Mouse (Mus musculus): ENCODE data around the gene Taf1c.

Gene Taf1c

DNA sequence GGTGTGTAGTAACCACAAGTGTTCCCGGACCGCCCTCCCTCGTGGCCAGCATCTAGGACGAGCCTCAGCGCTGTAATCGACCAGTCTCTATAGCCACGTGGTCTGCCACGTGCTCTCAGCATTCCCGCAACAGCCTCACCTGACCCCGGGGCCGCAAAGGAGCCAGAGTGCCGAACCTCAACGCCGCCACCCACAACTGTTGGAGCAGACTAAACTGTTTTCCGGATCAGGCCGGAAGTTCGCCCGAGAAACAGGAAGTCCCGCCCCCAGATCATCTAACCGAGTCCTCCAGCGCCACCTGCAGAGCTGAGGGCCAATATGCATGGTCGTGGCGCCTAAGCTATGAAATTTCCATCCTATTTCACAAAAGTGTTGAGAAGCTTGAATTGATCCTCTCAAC lies at the start of gene Taf1c:
Taf1c (minus strand) TSS at position 227 of the 400 bp plus-strand sequence.
- peak; percentile 90 to 93 for DNase-seq (ENCODE audit: low spot score in 2 of 2)

DNA sequence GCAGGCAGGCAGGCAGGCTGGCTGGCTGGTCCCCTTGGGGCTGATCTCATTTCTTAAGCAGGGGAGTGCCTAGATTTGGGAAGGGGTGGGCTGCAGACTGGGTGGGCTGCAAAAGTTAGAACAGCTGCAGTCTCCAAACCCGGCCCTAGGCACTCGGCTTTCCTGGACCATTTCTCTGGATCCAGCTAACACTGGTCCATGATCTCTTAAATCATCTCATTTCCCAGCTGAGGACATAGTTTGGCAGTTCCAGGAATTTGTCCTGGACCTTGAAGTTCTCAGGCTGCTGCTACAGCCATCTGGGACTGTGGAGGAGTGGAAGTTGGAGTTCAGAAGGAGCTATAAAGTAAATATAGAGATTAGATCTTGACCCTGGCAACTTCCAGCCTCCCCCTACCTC lies 46.3 kb upstream of the Taf1c start:
- no peak for DNase-seq (ENCODE audit: low spot score in 2 of 2)

DNA sequence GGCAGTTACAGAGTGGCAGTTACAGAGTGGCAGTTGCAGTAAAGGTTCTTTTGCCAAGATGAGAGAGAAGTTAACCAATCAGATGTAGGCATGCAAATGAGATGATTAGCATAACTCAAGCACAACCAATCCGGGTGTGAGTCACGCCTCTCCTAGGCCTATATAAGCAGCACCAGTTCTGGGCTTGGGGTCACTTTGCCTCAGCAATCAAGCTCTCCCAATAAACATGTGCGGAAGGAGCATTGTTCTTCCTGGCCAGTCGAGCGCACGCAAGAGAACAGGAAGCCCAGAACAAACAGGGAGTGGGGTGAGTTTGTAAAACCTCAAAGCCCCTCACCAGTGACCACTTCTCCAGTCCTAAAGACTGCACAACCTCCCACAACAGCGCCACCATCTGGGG lies 41.8 kb upstream of the Taf1c start:
- no peak for DNase-seq (ENCODE audit: low spot score in 2 of 2)

DNA sequence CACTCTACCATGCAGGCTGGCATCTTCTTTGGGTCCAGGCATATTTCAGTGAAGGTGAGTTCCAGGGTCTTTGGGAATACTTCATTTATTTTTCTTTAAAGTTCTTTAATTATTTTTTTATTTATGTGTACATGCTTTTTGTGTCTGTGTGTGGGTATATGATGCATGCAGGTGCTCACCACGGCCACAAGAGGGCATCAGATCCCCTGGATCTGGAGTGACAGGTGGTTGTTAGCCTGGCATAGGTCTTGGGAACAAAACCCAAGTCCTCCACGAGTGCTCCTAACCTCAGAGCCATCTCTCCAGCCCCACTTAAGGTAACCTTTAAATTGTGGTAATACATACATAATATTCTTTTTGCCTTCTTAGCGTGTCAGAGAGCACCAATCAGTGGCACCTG lies 41.2 kb upstream of the Taf1c start:
- DNase-seq (ENCODE audit: low spot score in 2 of 2), result no peak

DNA sequence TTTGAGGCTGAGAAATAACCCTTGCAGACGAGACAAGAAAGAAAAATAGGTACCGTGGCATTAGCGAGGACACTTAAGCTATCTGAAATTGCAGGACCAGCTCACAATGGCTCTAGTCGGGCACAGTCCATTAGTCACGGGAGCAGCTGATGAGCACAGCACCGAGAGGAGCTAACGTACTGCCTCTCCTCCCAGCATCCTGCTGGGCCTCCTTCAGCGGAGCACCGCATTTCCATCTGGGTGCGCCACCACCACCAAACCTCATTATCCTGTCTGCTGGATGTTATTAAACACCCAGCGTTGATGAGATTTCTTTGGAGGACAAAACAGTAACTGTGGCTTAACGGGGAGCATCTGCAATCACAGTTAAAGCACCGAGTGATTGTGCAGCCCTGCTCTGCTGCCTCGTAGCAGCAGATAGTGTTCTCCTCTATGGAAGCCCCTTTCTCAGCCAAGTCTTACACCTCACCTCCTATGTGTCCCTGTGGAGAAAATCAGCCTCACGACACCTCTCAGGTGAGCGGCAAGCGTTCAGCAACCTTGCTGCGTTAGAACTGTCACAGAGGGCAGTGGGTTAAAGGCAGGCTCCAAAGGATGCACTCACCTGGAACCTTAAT lies 40.1 kb upstream of the Taf1c start:
- DNase-seq (ENCODE audit: low spot score in 2 of 2), result no peak

DNA sequence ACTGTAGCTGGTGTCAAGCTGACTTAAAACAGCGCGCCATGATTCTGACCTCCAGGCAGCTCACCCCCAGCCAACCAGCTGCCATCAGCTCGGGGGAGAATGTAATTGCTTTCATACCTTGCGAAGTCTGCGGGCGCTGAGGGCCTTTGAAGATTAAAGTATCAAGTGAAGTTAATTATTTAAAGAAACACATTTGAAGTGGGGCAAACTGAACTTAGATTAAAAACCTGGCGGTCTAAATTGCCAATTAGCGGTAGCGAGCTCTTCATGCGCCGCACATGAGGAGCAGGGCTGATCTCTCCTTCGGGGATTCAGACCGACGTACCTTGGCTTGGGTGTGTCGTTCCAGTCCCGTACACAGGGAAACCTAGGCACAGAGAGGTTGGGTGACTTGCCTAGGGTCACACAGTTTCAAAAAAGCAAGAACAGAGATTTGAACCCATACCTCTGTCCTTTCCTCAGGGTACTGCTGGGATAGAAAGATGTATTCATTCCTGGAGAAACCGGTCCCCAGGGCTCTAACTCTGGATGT lies 39.5 kb upstream of the Taf1c start:
- DNase-seq (ENCODE audit: low spot score in 2 of 2), result no peak

DNA sequence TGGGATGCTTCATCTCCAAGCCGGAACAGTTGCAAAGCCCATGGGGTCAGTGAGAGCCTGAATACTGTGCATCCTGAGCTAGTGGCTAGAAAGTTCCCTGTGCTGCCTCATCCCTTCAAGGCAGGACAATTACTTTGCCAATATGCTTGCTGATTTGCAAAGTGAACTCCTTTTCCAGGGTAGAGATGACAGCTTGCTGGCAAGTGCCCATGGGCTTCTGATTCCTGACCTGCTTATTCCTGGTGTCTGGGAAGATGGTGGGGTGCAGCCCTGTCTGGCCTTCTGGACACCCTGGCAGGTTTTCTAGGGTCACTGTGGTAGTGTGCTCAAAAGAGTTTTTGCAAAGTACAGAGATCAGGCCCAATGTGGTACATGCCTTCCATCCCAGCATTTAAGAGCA lies 37.9 kb upstream of the Taf1c start:
- no peak for DNase-seq (ENCODE audit: low spot score in 2 of 2)

DNA sequence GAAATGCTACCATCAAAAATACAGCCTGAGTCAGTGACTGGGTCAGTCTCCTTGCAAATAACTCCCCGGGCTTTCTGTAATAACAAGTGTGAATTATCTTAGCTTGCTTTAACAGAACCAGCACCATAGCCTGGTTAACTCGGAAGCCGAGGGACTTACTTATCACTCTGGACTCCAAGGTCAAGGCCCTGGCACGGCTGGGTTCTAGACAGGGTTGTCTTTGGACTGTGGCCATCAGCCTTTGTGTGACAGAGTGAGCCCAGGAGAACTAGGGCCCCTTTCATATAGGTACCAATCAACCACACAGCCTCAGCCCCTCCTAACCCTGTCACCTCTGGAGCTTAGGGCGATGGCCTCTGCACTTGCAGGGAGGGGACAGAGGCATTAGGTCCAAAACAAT lies 36.0 kb upstream of the Taf1c start:
- no peak for DNase-seq (ENCODE audit: low spot score in 2 of 2)

DNA sequence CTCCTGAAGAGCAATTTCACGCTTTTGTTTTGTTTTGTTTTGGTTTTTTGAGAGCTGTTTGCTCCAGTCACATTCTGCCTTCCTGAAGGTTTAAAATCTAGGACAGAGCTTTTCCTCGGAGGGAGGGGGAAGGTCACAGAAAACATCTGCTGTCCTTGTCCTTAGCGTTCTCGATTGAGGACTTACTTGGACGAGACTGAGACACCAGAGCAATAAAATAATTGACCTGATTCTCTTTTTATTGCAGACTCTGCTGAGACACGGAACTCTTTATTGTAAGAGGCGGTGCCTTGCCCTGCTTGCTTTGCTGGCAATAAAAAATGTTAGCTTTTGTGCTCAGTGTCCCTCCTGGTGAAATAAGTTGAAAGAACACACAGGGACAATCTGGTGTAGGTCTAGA lies 34.8 kb upstream of the Taf1c start:
- DNase-seq (ENCODE audit: low spot score in 2 of 2), result no peak

DNA sequence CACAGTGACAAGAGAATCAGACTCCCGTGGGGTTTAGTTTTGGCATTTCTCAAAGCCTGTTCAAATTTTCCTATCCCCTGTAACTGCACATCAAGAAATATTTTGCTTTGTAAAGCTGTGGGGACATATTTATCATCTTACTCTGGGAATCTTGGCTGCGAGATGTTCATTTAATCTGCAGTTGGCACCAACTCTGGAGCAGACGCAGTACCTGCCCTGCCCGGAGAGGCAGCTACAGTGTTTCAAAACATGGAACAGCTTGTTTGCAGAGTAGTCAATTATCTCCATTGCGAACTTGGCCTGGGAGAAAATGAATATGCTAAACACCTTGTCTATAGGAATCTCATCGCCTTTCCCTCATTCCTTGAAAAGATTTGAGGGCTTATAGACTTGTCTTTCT lies 33.2 kb upstream of the Taf1c start:
- DNase-seq (ENCODE audit: low spot score in 2 of 2), result no peak

DNA sequence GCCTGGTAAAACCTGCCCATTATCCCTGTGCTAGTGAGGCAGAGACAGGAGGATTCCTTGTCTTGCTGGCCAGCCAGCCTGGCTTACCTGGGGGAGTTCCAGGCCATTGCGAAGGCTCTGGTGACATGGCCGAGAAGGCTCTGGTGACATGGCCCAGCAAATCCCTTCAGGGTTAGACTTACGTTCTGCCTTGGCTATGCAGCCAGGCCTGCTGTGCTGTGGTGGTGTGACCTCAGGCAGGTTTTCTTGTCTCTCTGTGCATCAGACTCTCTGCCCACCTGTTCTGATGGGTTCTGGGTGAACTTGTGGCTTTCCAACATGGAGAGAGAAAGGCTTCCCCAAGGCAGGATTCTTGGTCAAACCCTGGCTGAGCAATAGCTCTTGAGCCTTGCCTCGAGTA lies 32.4 kb upstream of the Taf1c start:
- no peak for DNase-seq (ENCODE audit: low spot score in 2 of 2)

DNA sequence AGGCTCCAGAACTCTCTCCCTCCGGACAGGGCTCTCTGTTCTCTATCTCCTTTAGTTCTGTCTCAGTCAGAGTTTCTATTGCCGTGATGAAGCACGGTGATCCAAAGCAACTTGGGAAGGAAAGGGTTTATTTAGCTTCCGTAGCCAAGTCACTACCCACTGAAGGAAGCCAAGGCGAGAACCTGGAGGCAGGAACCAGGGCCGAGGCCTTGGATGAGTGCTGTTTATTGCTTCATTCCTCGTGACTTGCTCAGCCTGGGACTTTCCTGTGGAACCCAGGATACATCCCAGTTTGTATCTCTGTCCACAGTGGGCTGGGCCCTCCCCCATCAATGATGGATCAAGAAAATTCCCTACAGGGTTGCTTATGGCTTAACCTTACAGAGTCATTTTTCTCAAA lies 31.7 kb upstream of the Taf1c start:
- no peak for DNase-seq (ENCODE audit: low spot score in 2 of 2)

DNA sequence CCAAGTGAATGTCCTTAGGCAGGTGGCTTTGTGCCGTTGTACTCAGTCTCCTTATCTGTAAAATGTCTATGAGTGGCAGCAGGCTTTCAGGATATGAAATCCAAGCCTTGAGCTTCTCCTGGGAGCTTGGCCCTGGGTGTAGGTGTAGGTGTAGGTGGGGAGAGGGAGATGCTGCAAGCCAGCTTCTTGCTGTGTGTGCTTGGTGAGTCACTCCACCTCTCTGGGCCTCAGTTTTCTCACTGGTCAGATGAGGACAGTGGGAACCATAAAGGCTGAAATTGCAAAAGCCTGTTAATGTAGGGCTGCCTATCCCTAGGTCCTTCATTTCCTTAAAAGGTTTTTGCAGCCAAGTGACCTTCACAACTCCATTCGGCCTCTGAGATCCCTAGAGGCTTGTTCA lies 30.9 kb upstream of the Taf1c start:
- DNase-seq (ENCODE audit: low spot score in 2 of 2), result no peak

DNA sequence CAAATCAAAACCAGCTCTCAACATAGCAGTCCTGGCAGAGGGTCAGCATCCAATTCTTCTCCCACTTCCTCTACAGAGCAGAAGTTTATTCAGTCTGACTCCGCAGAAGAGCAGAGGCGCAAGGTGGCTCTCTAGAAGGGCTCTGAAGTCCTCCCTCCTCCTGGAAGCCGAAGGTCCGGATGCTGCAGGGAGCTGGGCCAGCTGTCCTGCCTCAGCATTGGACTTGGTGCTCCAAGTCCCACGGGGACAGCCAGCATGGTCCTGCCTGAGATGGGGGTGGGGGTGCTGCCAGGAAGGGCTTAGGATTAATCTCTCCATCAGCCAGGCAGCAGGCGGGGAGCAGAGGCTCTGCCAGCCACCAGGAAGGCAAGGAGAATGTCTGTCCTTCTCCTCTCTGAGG lies 30.4 kb upstream of the Taf1c start, which contains the start of gene Kcng4:
Kcng4 (minus strand) TSS at position 303 of the 400 bp plus-strand sequence.
- no peak for DNase-seq (ENCODE audit: low spot score in 2 of 2)

DNA sequence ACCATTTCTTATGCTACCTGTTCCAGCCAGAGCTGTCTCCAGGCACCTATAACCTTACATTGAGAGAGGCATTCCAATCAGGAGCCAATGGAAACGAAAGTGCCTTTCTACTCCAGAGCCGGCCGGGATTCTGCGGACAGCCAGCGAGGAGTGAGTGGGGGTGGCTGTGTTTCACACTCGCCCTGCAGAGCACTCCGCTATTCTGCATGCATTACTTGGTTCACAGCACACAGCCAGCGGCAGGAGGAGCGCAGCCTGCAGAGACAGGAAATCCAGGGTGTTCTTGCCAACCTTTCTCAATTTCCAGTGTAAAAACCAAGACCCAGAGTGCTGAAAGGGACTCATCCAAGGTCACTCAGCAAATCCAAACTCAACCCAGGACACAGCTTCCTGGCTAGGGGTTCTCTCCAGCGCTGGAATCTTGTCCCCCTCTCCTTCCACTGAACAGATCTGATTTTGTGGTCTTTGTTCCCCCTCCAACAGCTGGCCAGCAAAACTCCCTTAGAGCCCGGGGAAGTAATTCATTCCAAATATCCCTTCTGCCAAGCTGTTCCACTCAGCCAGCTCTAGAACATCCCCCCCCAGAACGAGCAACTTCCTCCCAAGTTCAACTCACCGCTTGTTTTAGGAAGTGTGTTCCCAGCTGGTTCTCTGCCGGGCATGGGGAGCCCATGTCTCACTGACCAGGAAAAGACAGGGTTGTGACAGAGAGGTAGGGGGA lies 29.8 kb upstream of the Taf1c start:
- DNase-seq (ENCODE audit: low spot score in 2 of 2), result no peak

DNA sequence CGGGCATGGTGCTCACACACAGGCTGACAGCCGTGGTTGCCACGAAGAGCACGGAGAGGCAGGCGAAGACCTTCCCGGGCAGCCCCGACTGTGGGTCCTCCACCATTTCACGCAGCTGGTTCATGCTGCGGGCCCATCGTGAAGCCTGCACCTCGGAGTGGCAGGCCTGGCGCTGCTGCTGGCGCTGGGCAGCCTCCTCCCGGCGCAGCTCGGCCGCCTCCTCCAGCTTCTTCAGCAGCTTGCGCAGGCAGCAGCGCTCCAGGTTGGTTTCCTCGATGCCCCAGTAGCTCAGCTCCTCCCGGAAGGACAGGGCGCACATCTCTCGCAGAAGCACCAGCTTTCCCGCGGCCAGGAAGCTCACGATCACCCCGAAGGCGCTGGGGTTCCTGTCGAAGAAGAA lies 27.9 kb upstream of the Taf1c start:
- no peak for DNase-seq (ENCODE audit: low spot score in 2 of 2)

DNA sequence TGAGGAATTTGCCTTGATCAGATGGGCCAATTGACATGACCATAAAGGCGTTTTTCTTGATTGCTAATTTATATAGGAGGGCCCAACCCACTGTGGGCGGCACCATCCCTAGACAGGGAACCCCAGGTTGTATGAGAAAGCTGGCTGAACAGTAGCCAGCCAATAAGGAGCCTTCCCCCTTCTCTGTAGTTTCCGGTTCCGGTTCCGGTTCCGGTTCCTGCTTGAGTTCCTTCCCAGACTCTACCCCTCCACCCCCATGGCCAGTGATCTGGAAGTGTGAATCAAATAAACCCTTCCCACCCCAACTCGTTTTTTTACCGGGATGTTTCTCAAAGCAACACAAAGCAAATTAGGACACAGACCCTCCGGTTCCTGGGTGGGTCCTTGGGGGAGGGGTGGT lies 27.2 kb upstream of the Taf1c start:
- DNase-seq (ENCODE audit: low spot score in 2 of 2), result no peak

DNA sequence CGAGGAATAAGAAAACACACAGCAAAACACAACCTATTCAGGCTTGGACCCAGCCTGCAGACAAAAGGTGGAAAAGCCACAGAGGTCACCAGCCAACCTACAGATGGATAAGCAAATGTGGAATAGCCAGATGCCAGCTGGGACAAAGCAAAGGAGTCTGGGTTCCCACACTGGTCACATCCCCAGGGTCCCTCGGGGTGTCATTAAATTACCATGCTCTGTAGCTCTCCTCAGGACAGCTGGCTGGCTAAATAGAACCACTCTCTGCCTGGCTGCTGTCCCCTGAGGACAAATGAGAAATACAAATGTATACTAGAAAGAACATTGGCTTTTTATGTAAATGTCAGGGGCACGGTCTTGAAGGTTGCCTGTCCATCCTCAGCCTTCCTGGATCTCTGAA lies 25.8 kb upstream of the Taf1c start:
- no peak for DNase-seq (ENCODE audit: low spot score in 2 of 2)

DNA sequence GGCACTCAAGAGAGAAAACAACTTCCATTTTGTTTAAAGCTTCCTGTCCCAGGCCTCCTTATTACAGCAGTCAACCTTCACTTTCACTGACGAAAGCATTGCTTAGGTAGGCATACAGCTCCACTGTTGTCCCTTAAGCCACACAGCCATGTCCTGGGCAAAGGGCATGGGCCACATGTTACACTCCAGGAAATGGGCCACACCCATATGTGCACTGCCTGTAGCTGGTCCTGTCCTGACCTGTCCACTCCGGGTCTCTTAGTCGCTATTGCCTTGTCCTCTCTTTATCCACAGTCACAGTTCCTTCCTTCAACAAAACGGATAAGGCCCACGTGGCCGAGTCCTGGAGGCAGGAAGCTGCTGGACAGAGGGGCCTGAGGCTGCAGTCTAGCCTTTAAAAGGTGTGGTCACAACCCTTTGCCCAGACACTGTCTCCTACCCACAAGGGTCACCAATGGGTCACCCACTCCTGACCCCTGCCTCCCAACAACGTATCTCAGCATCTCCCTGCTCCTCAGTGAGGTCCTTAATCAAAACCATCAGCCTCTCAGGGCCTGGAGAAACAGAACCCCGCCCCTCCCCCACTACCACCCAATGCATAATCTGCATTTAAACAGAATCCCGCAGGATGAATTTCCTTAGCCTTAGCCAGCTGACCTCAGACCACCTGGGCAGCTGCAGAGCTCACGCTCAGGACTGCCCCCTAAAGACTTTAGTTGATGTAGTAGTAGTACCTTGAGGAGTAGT lies 22.8 kb upstream of the Taf1c start:
- no peak for DNase-seq (ENCODE audit: low spot score in 2 of 2)

DNA sequence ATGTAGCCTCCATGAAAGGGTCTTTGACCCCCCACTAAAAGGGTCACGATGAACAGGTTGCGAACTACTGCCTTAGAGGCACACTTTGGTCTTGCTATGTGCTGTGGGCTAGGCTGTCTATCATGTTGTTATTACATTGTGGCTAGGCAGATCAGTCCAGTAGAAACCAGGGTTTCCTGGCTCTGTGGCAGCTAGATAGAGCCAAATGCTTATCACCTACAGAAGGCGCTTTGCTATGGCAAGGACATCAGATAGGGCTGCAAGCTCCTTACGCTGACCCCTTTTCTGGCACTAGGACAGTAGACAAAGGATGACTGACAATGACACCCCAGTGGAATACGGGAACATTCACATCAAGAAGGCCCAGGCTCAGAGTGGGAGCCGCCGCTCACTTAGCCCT lies 22.2 kb upstream of the Taf1c start:
- DNase-seq (ENCODE audit: low spot score in 2 of 2), result no peak

DNA sequence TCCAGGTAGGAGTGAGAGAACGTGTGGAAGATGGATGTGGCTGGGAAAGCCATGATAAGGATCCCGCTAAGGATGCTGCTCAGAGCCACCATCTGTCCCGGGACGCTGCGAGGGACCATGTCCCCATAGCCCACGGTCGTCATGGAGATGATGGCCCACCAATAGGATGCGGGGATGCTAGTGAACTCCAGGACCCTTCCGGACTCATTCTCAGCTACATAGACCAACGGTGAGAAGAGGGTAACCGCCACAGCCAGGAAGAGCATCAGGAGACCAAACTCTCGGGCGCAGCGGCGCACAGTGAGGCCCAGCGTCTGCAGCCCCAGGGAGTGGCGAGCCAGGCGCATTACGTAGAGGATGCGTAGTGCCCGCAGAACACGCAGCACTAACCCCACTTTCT lies 20.8 kb upstream of the Taf1c start:
- no peak for DNase-seq (ENCODE audit: low spot score in 2 of 2)

DNA sequence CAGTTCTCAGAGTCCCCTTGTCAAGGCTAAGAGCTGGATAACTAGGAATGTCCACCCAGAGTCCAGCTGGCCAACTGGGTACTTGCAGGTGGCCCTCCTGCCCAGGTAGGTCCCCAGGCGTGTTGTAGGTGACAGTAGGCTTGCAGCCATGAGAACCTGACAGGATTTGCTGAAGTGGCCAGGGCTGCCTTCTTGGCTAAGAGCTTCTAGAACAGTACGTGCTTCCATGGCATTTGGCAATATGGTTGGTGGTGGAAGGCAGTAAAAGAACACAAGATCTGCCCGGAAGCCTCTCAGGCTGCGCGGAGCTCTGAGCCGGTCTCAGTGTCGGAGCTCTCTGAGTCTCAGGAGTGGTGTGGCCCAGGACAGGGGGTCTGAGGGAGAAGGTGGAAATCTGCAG lies 19.9 kb upstream of the Taf1c start:
- DNase-seq (ENCODE audit: low spot score in 2 of 2), result no peak

DNA sequence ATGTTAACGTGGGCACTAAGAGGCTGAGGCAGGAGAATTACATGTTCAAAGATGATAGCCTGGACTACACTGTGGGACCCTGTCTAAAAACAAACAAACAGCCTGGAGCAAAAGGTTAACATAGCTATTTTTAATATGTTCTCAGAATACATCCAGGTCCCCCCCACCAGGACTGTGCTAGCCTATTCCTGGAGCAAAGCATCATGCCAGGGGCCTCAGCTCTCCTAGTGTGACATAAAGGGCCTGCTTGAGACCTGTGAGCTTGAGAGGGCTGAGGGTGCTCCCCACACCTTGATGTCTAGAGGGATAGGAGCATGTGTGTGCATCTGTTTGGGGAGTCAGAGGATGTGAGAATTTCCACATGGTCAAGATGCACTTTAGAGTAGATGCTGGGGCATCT lies 18.7 kb upstream of the Taf1c start:
- DNase-seq (ENCODE audit: low spot score in 2 of 2), result no peak

Data from natural killer cell, adult 2 months (primary cell).